Mouse (Mus musculus): Measurements from ENCODE around the gene Bsnd. TPM values are rescaled to one million over a fixed set of nuclear protein-coding genes. Genes with fewer than 3 reads are reported as not detected.

Gene Bsnd
- polyA plus RNA-seq, 1 experiment from 2014 or later, result not detected

GRCm38 (mm10) chr4:106514606-106515005, 22.5 kb upstream of the Bsnd start:
- no peak for ATAC-seq (replicated peaks; ENCODE audit: insufficient number of reproducible peaks, insufficient read depth, low FRiP score, low read depth)
- Histone ChIP-seq H3K9me3 (replicated peaks) (no peaks in the 10 kb centered on the region), H3K36me3 (no peaks in the 10 kb centered on the region), H3K9ac (no peak overlapping the region), H3K4me1 (replicated peaks) (no peaks in the 10 kb centered on the region), H3K4me2 (no peak overlapping the region), H3K4me3 (no peak overlapping the region), H3K27ac (no peak overlapping the region), H3K27me3 (0 out of 2 replicates have a peak, but pooled peaks cover 4% of the 10 kb centered on the region)
- WGBS, result 70% methylated on average over 6 of the region's 6 CpGs

GRCm38 (mm10) chr4:106509888-106510287, 17.8 kb upstream of the Bsnd start:
- 0 out of 2 replicates have a peak, but pooled peaks cover 4% of the 10 kb centered on the region for H3K27me3 ChIP-seq
- WGBS, result 75% methylated on average over 4 of the region's 4 CpGs
- no peak for ATAC-seq (replicated peaks; ENCODE audit: insufficient number of reproducible peaks, insufficient read depth, low FRiP score, low read depth)
- H3K4me2 ChIP-seq, result no peak overlapping the region
- no peak overlapping the region for H3K4me3 ChIP-seq
- H3K36me3 ChIP-seq, result no peaks in the 10 kb centered on the region
- H3K9ac ChIP-seq, result no peak overlapping the region
- H3K9me3 ChIP-seq (replicated peaks), result no peaks in the 10 kb centered on the region
- peaks cover 2% of the 10 kb centered on the region; the same call in 1 of the 2 replicates for H3K4me1 ChIP-seq (replicated peaks)
- H3K27ac ChIP-seq, result no peak overlapping the region

- no peak for ATAC-seq (replicated peaks; ENCODE audit: insufficient number of reproducible peaks, insufficient read depth, low FRiP score, low read depth)
These were observed 13.5 kb upstream of the Bsnd start for GRCm38 (mm10) chr4:106505453-106506058.

GRCm38 (mm10) chr4:106503578-106503977, 11.5 kb upstream of the Bsnd start:
- Histone ChIP-seq H3K4me2 (no peak overlapping the region), H3K9ac (no peak overlapping the region), H3K36me3 (no peaks in the 10 kb centered on the region), H3K4me3 (no peak overlapping the region), H3K27ac (no peak overlapping the region), H3K27me3 (no peaks in the 10 kb centered on the region; the same call in 1 of the 2 replicates), H3K9me3 (replicated peaks) (no peaks in the 10 kb centered on the region), H3K4me1 (replicated peaks) (peaks cover 2% of the 10 kb centered on the region; the same call in 1 of the 2 replicates)
- 85% methylated on average over 3 of the region's 3 CpGs for WGBS
- no peak for ATAC-seq (replicated peaks; ENCODE audit: insufficient number of reproducible peaks, insufficient read depth, low FRiP score, low read depth)

More at GRCm38 (mm10) chr4:106505453-106506058, 13.5 kb upstream of the Bsnd start:
- Histone ChIP-seq H3K36me3 (no peaks in the 10 kb centered on the region), H3K9me3 (replicated peaks) (no peaks in the 10 kb centered on the region), H3K9ac (no peak overlapping the region), H3K4me2 (no peak overlapping the region), H3K27me3 (0 out of 2 replicates have a peak, but pooled peaks cover 4% of the 10 kb centered on the region), H3K27ac (no peak overlapping the region), H3K4me3 (no peak overlapping the region), H3K4me1 (replicated peaks) (peaks cover 2% of the 10 kb centered on the region; the same call in 1 of the 2 replicates)
- WGBS, result 59% methylated on average over 14 of the region's 14 CpGs

- Histone ChIP-seq H3K27me3 (peaks cover 3% of the 10 kb centered on the region; the same call in 1 of the 2 replicates), H3K9me3 (replicated peaks) (no peaks in the 10 kb centered on the region), H3K4me2 (no peak overlapping the region), H3K4me1 (replicated peaks) (no peaks in the 10 kb centered on the region), H3K36me3 (no peaks in the 10 kb centered on the region), H3K9ac (no peak overlapping the region), H3K27ac (no peak overlapping the region), H3K4me3 (no peak overlapping the region)
- no peak for ATAC-seq (replicated peaks; ENCODE audit: insufficient number of reproducible peaks, insufficient read depth, low FRiP score, low read depth)
- WGBS, result 76% methylated on average over 10 of the region's 10 CpGs
These were observed 8.0 kb upstream of the Bsnd start for GRCm38 (mm10) chr4:106500066-106500465.

- Histone ChIP-seq H3K9me3 (replicated peaks) (no peaks in the 10 kb centered on the region), H3K4me3 (no peak overlapping the region), H3K27me3 (peaks cover 3% of the 10 kb centered on the region; the same call in 1 of the 2 replicates), H3K4me1 (replicated peaks) (no peaks in the 10 kb centered on the region), H3K4me2 (no peak overlapping the region), H3K36me3 (no peaks in the 10 kb centered on the region), H3K27ac (no peak overlapping the region), H3K9ac (no peak overlapping the region)
- no peak for ATAC-seq (replicated peaks; ENCODE audit: insufficient number of reproducible peaks, insufficient read depth, low FRiP score, low read depth)
- WGBS, result 46% methylated on average over 3 of the region's 3 CpGs
These were observed 6.4 kb upstream of the Bsnd start for GRCm38 (mm10) chr4:106498471-106498844.

GRCm38 (mm10) chr4:106497776-106498470, 5.8 kb upstream of the Bsnd start:
- H3K36me3 ChIP-seq, result no peaks in the 10 kb centered on the region
- no peak overlapping the region for H3K4me3 ChIP-seq
- ATAC-seq (replicated peaks; ENCODE audit: insufficient number of reproducible peaks, insufficient read depth, low FRiP score, low read depth), result no peak
- 60% methylated on average over 8 of the region's 8 CpGs for WGBS
- no peaks in the 10 kb centered on the region for H3K4me1 ChIP-seq (replicated peaks)
- no peak overlapping the region for H3K9ac ChIP-seq
- H3K27me3 ChIP-seq, result peaks cover 6% of the 10 kb centered on the region
- H3K27ac ChIP-seq, result no peak overlapping the region
- H3K4me2 ChIP-seq, result no peak overlapping the region
- H3K9me3 ChIP-seq (replicated peaks), result no peaks in the 10 kb centered on the region

- Histone ChIP-seq H3K9ac (no peak overlapping the region), H3K36me3 (no peaks in the 10 kb centered on the region), H3K27me3 (peaks cover 6% of the 10 kb centered on the region), H3K4me2 (no peak overlapping the region), H3K4me1 (replicated peaks) (no peaks in the 10 kb centered on the region), H3K27ac (no peak overlapping the region), H3K4me3 (no peak overlapping the region), H3K9me3 (replicated peaks) (no peaks in the 10 kb centered on the region)
- 52% methylated on average over 6 of the region's 6 CpGs for WGBS
- ATAC-seq (replicated peaks; ENCODE audit: insufficient number of reproducible peaks, insufficient read depth, low FRiP score, low read depth), result no peak
These were observed 4.8 kb upstream of the Bsnd start for GRCm38 (mm10) chr4:106496833-106497232.

- no peak overlapping the region for H3K4me2 ChIP-seq
- no peaks in the 10 kb centered on the region for H3K36me3 ChIP-seq
- H3K27me3 ChIP-seq, result peaks cover 6% of the 10 kb centered on the region; the same call in 1 of the 2 replicates
- no peaks in the 10 kb centered on the region for H3K9me3 ChIP-seq (replicated peaks)
- no peak overlapping the region for H3K9ac ChIP-seq
- ATAC-seq (replicated peaks; ENCODE audit: insufficient number of reproducible peaks, insufficient read depth, low FRiP score, low read depth), result no peak
- H3K4me1 ChIP-seq (replicated peaks), result no peaks in the 10 kb centered on the region
- H3K27ac ChIP-seq, result no peak overlapping the region
- WGBS, result 66% methylated on average over 2 of the region's 2 CpGs
- no peak overlapping the region for H3K4me3 ChIP-seq
These were observed 1.6 kb upstream of the Bsnd start for GRCm38 (mm10) chr4:106493639-106494038.

GRCm38 (mm10) chr4:106490620-106491019, 1.5 kb downstream of the Bsnd start:
- H3K4me1 ChIP-seq (replicated peaks), result no peaks in the 10 kb centered on the region
- H3K9me3 ChIP-seq (replicated peaks), result no peaks in the 10 kb centered on the region
- no peak overlapping the region for H3K9ac ChIP-seq
- no peaks in the 10 kb centered on the region for H3K36me3 ChIP-seq
- ATAC-seq (replicated peaks; ENCODE audit: insufficient number of reproducible peaks, insufficient read depth, low FRiP score, low read depth), result no peak
- H3K27me3 ChIP-seq, result peaks cover 6% of the 10 kb centered on the region; the same call in 1 of the 2 replicates
- no peak overlapping the region for H3K4me3 ChIP-seq
- no peak overlapping the region for H3K27ac ChIP-seq
- no peak overlapping the region for H3K4me2 ChIP-seq
- 49% methylated on average over 4 of the region's 4 CpGs for WGBS

GRCm38 (mm10) chr4:106483831-106484230, 8.3 kb downstream of the Bsnd start:
- Histone ChIP-seq H3K9me3 (replicated peaks) (no peaks in the 10 kb centered on the region), H3K36me3 (no peaks in the 10 kb centered on the region), H3K4me3 (no peak overlapping the region), H3K4me1 (replicated peaks) (no peaks in the 10 kb centered on the region), H3K9ac (no peak overlapping the region), H3K27me3 (peaks cover 31% of the 10 kb centered on the region), H3K27ac (no peak overlapping the region), H3K4me2 (no peak overlapping the region)
- no peak for ATAC-seq (replicated peaks; ENCODE audit: insufficient number of reproducible peaks, insufficient read depth, low FRiP score, low read depth)
- WGBS, result 82% methylated on average over 1 of the region's 1 CpGs
